Mouse (Mus musculus): ENCODE measurements around the gene Gstm3. TPM values are rescaled to one million over a fixed set of nuclear protein-coding genes. Genes with fewer than 3 reads are reported as not detected.

Gstm3 gene
- total and polyA plus RNA-seq, 3 experiments, result 0.06 TPM; not detected in 2

- Histone ChIP-seq H3K27ac (ENCODE audit: control insufficient read depth, low read depth, low read length) (no peak overlapping the region), H3K79me2 (ENCODE audit: control insufficient read depth, insufficient read depth, low read length, poor library complexity) (no peaks in the 10 kb centered on the region), H3K4me3 (ENCODE audit: control insufficient read depth in 1 of 2, insufficient read depth in 1 of 2, low read depth in 2 of 2, low read length in 2 of 2) (no peak overlapping the region), H3K36me3 (ENCODE audit: control insufficient read depth in 1 of 2, insufficient read depth in 2 of 2, low read length in 2 of 2) (no peaks in the 10 kb centered on the region), H3K4me1 (ENCODE audit: control insufficient read depth in 1 of 2, insufficient read depth in 2 of 2, low read length in 2 of 2) (no peaks in the 10 kb centered on the region), H3K9ac (ENCODE audit: control insufficient read depth, low read depth, low read length, poor library complexity, severe bottlenecking) (no peak overlapping the region), H3K27me3 (ENCODE audit: control insufficient read depth in 1 of 2, insufficient read depth in 2 of 2, low read length in 2 of 2) (peaks cover 4 to 12% of the 10 kb centered on the region in 2 experiments), H3K9me3 (replicated peaks; ENCODE audit: insufficient read depth, low read length) (no peaks in the 10 kb centered on the region)
- TF ChIP-seq BHLHE40 (IDR thresholded peaks at IDR 0.05; ENCODE audit: borderline replicate concordance, low read depth, low read length), result no peak
- TF ChIP-seq JUND (IDR thresholded peaks at IDR 0.05; ENCODE audit: low read depth, low read length), result no peak
- no peak for TF ChIP-seq ETS1 (IDR thresholded peaks at IDR 0.05; ENCODE audit: low read depth, low read length)
- TF ChIP-seq RCOR1 (IDR thresholded peaks at IDR 0.05; ENCODE audit: low read depth, low read length), result no peak
- TF ChIP-seq MAFK (IDR thresholded peaks at IDR 0.05; ENCODE audit: borderline replicate concordance, low read depth, low read length), result no peak
- no peak for TF ChIP-seq CHD1 (IDR thresholded peaks at IDR 0.05; ENCODE audit: low read depth, low read length)
- TF ChIP-seq ZMIZ1 (IDR thresholded peaks at IDR 0.05; ENCODE audit: low read depth, low read length), result no peak
- TF ChIP-seq SMC3 (IDR thresholded peaks at IDR 0.05; ENCODE audit: low read depth, low read length), result no peak
- no peak for TF ChIP-seq GATA1 (IDR thresholded peaks at IDR 0.05; ENCODE audit: low read depth, low read length)
- TF ChIP-seq MAZ (IDR thresholded peaks at IDR 0.05; ENCODE audit: low read depth, low read length), result no peak
- TF ChIP-seq E2F4 (IDR thresholded peaks at IDR 0.05; ENCODE audit: borderline replicate concordance, low read depth, low read length), result no peak
- TF ChIP-seq TAL1 (IDR thresholded peaks at IDR 0.05; ENCODE audit: low read length), result no peak
- TF ChIP-seq CTCF (IDR thresholded peaks at IDR 0.05 in 2 of 3, conservative IDR thresholded peaks at IDR 0.05 in 1 of 3; ENCODE audit: control insufficient read depth in 1 of 3, insufficient read depth in 1 of 3, low read depth in 2 of 3, low read length in 3 of 3, poor library complexity in 1 of 3, severe bottlenecking in 1 of 3), result no peak
- no peak for TF ChIP-seq HCFC1 (IDR thresholded peaks at IDR 0.05; ENCODE audit: low read depth, low read length)
- TF ChIP-seq POLR2A (IDR thresholded peaks at IDR 0.05; ENCODE audit: control insufficient read depth in 1 of 2, insufficient read depth in 1 of 2, low read depth in 1 of 2, low read length in 2 of 2, poor library complexity in 1 of 2), result no peak
- DNase-seq (ENCODE audit: low read depth, low spot score), result no peak
Observed at GRCm38 (mm10) chr3:107999491-107999890, 30.4 kb upstream of the Gstm3 start.

- no peak overlapping the region for H3K4me3 ChIP-seq (ENCODE audit: control insufficient read depth in 1 of 2, insufficient read depth in 1 of 2, low read depth in 2 of 2, low read length in 2 of 2)
- no peaks in the 10 kb centered on the region for H3K9me3 ChIP-seq (replicated peaks; ENCODE audit: insufficient read depth, low read length)
- H3K36me3 ChIP-seq (ENCODE audit: control insufficient read depth in 1 of 2, insufficient read depth in 2 of 2, low read length in 2 of 2), result no peaks in the 10 kb centered on the region
- no peak overlapping the region for H3K9ac ChIP-seq (ENCODE audit: control insufficient read depth, low read depth, low read length, poor library complexity, severe bottlenecking)
- no peak for DNase-seq (ENCODE audit: low read depth, low spot score)
- peaks cover 4 to 6% of the 10 kb centered on the region in 2 experiments for H3K27me3 ChIP-seq (ENCODE audit: control insufficient read depth in 1 of 2, insufficient read depth in 2 of 2, low read length in 2 of 2)
- no peak overlapping the region for H3K27ac ChIP-seq (ENCODE audit: control insufficient read depth, low read depth, low read length)
- no peak for TF ChIP-seq CHD2 (IDR thresholded peaks at IDR 0.05; ENCODE audit: low read length)
- no peak for TF ChIP-seq HCFC1 (IDR thresholded peaks at IDR 0.05; ENCODE audit: low read depth, low read length)
- TF ChIP-seq MXI1 (IDR thresholded peaks at IDR 0.05; ENCODE audit: low read depth, low read length), result no peak
- H3K4me1 ChIP-seq (ENCODE audit: control insufficient read depth in 1 of 2, insufficient read depth in 2 of 2, low read length in 2 of 2), result no peaks in the 10 kb centered on the region
- no peaks in the 10 kb centered on the region for H3K79me2 ChIP-seq (ENCODE audit: control insufficient read depth, insufficient read depth, low read length, poor library complexity)
Observed at GRCm38 (mm10) chr3:107998591-107998990, 29.5 kb upstream of the Gstm3 start.
